Mouse (Mus musculus) testis, postnatal 14 days (tissue): ENCODE results near the gene Cyld.
"Not testable (repeated sequence)": the region's sequence is repeated elsewhere in the genome, so short reads cannot be mapped to it uniquely, and the experiment has no call there.

ENCODE experiments used
- DNase-seq: peaks from one replicate; pipeline ENCODE4 v3.0.0; 2021; ENCODE audit warnings: low spot score

The Cyld gene

GRCm38 (mm10) chr8:88696721-88697641, at the start of gene Cyld:
Cyld (plus strand) TSS chr8:88697028.
- DNase-seq: peak; percentile 100

DNA sequence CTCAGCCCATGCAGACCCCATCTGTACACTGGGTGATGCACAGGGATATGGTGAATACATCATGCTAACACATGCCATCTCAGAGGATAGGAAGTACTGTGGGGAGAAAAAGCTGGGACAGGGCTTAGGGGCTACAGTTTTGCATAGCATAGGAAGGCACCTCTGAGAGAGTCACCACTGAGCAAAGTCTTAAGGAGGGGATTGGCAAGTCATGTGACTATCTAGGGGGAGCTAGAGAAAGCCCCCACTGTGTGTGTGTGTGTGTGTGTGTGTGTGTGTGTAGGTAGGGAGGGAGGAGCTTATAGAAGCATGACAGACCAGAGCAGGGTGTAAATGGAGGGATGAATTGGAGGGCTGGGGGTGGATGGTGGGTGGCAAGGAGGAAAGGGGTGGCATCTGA, 48.5 kb upstream of the Cyld start:
- DNase-seq: no peak

GRCm38 (mm10) chr8:88650016-88650708, 46.7 kb upstream of the Cyld start:
- DNase-seq: no peak

DNA sequence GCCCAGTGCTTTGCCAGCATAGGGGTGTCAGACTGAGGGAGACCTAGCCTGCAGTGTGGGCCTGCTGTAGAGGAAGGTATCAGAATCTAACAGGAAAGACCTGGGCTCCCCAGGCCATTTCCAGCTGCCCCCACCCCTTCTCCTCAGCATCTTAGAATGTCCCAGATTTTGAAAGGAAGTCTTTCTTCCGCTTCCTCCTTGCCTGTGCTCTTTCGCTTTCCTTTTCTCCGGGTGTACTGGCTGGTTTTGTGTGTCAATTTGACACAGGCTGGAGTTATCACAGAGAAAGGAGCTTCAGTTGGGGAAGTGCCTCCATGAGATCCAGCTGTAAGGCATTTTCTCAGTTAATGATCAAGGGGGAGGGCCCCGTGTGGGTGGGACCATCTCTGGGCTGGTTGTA, 45.7 kb upstream of the Cyld start:
- not testable (repeated sequence) for DNase-seq

DNA sequence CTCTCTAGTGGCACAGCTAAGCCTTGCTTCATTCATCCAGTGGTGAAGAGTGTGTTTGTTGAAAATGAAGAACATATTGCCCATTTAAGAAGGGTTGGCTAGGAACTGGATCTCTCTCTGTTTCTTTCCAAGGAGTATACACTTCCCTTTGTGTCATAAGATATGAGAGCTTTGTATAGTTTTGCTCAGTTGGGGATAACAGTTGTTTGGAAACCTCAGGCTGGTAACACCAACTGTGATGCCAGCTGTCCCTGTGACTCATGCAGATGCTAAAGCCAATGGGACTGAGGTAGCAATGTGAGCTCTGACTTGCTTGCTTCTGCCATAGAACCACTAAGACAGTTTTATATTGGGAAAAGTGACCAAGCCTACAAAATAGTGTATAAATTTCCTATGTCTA, 41.5 kb upstream of the Cyld start:
- DNase-seq: no peak

- no peak for DNase-seq
Observed at GRCm38 (mm10) chr8:88659873-88660272, 37.0 kb upstream of the Cyld start.

DNA sequence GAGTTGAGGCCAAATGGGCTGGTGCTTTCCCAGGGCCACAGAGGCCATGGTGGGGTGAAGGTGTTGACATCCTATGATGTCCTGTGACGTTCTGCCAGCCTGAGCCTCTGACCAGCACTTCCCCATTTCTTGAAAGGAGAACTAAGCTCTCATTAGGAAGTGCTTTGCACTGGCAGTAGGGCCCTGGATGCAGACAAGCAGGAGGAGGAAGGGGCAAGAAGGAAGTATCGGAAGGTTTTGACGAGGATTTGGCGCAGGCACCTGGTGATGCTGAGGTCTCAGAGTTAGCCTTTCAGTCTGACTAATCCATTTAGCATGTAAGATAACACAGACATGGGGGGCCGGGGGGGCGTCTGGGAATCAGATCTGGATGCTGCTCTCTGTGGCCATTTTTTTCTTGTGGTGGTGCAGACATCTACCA, 34.4 kb upstream of the Cyld start:
- DNase-seq: no peak

- DNase-seq: no peak
Observed at GRCm38 (mm10) chr8:88664121-88664520, 32.7 kb upstream of the Cyld start.

- no peak for DNase-seq
Observed at GRCm38 (mm10) chr8:88664947-88665346, 31.9 kb upstream of the Cyld start.

- no peak for DNase-seq
Observed at GRCm38 (mm10) chr8:88666435-88666834, 30.4 kb upstream of the Cyld start.

- DNase-seq: no peak
Observed at GRCm38 (mm10) chr8:88668400-88669086, 28.3 kb upstream of the Cyld start.

GRCm38 (mm10) chr8:88670782-88671181, 26.0 kb upstream of the Cyld start:
- DNase-seq: no peak

DNA sequence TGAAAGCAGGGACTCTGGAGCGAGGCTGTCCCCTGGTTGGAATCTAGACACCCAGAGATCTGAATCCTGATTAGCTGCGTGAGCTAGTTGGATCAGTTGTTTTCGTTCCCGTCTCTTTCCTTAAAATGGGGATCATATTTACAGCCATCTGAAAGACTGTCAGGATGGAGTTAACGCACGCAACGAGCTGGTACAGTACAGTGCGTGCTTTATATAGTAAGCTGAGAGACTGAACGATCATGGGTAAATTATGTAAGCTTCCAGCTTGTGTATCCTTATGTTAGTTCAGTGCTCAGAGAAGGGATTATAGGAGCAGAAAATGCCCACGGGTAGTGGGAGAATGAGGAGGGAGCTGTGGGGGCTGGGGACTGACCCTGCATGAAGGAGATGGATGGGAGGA, 25.3 kb upstream of the Cyld start:
- no peak for DNase-seq

- no peak for DNase-seq
Observed at GRCm38 (mm10) chr8:88673859-88674258, 23.0 kb upstream of the Cyld start.

DNA sequence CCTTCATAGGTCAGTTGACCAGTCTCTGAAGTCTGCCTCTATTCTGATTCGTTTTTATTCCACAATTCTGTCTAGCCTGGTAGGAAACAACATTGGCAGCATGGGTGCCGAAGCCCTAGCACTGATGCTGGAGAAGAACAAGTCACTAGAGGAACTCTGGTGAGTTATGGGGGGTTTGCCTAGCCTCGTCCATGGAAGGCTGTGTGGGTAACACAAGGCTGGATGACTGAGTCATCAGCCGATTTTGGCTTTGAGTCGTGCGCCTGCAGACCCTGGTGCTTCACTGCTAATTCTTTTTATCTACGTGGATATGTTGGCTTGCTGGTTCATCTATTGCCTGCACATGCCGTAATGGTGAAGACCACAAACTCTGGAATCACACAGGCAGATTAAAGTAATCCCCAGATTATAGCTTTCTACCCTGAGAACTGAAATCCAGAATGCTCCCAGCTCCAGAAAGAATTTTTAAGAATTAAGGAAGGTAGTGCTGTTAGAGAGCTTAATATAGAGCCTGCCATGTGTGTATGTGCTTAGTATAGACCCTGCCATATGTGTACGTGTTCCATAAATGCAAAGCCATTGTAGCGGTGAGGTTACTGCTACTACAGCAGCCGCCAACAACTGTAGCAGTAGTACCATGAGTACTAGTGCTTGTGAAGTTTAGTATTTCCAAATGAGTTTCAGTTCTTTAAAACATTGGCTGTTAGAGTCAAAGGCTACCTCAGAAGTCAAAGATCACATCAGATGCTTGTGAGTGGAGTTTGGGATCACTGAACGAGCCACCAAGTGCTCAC, 21.3 kb upstream of the Cyld start:
- no peak for DNase-seq

DNA sequence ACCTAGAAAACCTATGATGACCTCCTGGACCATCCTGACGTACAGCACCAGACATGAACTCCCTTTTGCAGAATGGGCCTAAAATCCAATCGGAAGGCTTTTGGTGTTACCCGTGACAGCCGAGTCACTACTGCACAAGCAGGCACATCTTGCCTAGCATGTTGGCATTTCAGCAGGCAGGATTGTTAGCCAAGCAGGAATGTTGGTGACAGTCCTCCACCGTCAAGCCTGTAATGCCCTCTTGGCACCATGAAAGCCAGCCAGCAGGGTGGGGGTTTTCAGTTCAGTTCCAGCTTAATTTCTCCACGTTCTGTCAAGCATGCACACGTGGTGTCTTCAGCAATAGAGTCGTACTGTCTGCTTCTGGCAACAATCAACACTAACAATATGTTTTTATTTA, 19.8 kb upstream of the Cyld start:
- DNase-seq: no peak

DNA sequence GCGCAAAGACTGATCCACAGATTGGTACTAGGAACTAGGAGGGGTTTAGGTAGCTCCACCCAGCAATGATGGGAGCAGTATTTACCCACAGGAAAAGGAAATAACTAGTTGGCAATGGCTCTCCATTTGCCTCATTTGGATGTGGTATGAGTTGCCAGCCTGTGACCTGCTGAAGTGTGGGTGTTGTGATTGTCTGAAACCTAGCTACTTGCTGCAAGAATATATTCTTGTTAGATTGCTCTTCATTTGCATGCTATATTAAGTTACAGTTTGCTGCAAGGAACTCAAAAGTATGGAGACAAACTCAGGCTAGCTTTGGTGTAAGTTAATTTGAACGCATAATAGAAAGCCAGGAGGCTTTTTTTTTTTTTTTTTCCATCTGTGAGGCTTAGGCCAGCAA, 16.3 kb upstream of the Cyld start:
- DNase-seq: no peak

DNA sequence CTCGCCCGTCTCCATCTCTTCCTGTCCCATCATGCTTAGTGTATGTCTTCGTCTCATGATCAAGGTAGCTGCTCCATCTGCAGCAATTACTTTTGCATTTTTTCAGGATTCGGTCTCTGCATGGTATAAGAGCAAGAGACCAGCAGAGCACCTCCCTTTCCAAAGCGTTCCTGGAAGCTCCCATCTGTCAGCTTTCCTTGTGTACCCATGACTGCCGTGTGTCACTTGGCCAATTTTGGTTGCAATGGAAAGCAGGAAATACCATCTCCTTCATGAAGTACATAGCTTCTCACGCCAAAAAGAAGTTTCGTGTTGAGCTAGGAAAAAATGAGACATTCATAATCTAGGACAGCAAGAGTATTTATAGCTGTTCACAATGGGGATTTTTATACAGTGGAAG, 15.8 kb upstream of the Cyld start:
- DNase-seq: no peak

- no peak for DNase-seq
Observed at GRCm38 (mm10) chr8:88683656-88684289, 13.1 kb upstream of the Cyld start.

- DNase-seq: no peak
Observed at GRCm38 (mm10) chr8:88686226-88686905, 10.5 kb upstream of the Cyld start.

DNA sequence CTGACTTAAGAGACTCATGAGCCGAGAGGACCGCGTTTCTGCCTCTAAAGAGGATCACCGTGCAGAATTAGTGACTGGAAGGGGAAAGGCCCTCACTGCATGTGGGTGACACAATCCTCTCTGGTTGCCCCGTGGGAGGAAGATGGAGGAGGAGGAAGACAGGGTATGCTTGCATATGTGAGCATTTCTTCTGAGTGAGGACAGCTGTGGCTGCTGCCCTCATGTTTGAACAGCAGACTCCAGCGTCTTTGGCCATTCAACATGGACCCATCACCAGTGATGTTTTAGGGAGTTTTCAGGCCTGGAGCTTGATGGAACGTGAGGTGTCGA, 10.0 kb upstream of the Cyld start:
- DNase-seq: no peak
